8 mouse cellular contexts compared by ENCODE assay signal in the genomic region with DNA sequence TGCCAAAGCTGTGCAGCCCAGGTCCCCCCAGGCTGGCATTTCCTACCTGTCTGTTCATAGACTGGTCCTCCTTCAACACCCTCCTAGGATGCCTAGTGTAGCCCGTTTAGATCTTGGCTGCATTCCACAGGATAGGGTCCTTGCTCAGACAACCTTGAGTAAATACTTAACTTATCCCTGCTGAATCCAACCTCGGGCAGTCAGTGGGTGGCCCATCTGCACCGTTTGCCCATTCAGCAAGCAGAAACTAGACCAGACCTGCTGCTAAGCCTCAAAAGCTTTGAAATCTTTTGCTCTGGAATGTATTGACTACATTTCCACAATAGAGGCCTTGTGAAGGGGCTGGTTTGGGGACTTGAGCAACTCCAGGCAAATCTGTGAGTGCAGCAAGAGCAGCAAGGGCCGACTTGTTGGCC. TPM values are rescaled to one million over a fixed set of nuclear protein-coding genes. Genes with fewer than 3 reads are reported as not detected.
DNase-seq lines count a peak whose midpoint lies in the region; ATAC-seq lines count a peak whose summit lies in the region.

No protein-coding gene starts in this region.

- no peak for DNase-seq in liver, embryonic 11.5 days (ENCODE audit: low spot score)
- DNase-seq in embryo, embryonic 10.5 days (ENCODE audit: low spot score) = peak; percentile 44
- no peak for DNase-seq in right cerebral cortex, adult 2 months (ENCODE audit: low spot score in 2 of 2)
- no peak for DNase-seq in gastrocnemius, adult 8-10 months (ENCODE audit: low spot score in 2 of 2)
- no peak for DNase-seq in heart, postnatal 10 days

- H3K27ac ChIP-seq in liver, embryonic 15.5 days (replicated peaks) = 0 out of 2 replicates have a peak overlapping the region, but pooled peaks have one; percentile 6
- H3K27ac ChIP-seq in liver, embryonic 11.5 days (ENCODE audit: low read depth, low read length) = no peak overlapping the region; the same call in 1 of the 2 replicates
- no peak overlapping the region for H3K27ac ChIP-seq in forebrain, embryonic 16.5 days (ENCODE audit: low read length)
- peak overlapping the region; percentile 91 for H3K27ac ChIP-seq in limb, embryonic 12.5 days

- WGBS in liver, embryonic 15.5 days (ENCODE audit: insufficient replicate concordance) = 43% methylated on average over 4 of the region's 4 CpGs
- WGBS in liver, embryonic 11.5 days = 45% methylated on average over 4 of the region's 4 CpGs
- WGBS in forebrain, embryonic 16.5 days = 5% methylated on average over 4 of the region's 4 CpGs
- 18% methylated on average over 4 of the region's 4 CpGs for WGBS in limb, embryonic 12.5 days

- H3K36me3 ChIP-seq in liver, embryonic 15.5 days (replicated peaks) = no peaks in the 10 kb centered on the region
- H3K36me3 ChIP-seq in liver, embryonic 11.5 days (ENCODE audit: control insufficient read depth, insufficient read depth, low read length) = no peaks in the 10 kb centered on the region
- H3K36me3 ChIP-seq in forebrain, embryonic 16.5 days (ENCODE audit: control insufficient read depth, insufficient read depth) = no peaks in the 10 kb centered on the region
- no peaks in the 10 kb centered on the region for H3K36me3 ChIP-seq in limb, embryonic 12.5 days

- no peaks in the 10 kb centered on the region for H3K9me3 ChIP-seq in liver, embryonic 15.5 days (replicated peaks)
- no peaks in the 10 kb centered on the region for H3K9me3 ChIP-seq in liver, embryonic 11.5 days (ENCODE audit: control insufficient read depth, low read length)
- no peaks in the 10 kb centered on the region for H3K9me3 ChIP-seq in forebrain, embryonic 16.5 days (ENCODE audit: control insufficient read depth, low read length)
- H3K9me3 ChIP-seq in limb, embryonic 12.5 days = no peaks in the 10 kb centered on the region

- H3K4me1 ChIP-seq in liver, embryonic 15.5 days (replicated peaks) = peaks cover 25% of the 10 kb centered on the region
- no peaks in the 10 kb centered on the region for H3K4me1 ChIP-seq in liver, embryonic 11.5 days (replicated peaks; ENCODE audit: control insufficient read depth, insufficient read depth, low read length)
- peaks cover 10% of the 10 kb centered on the region; the same call in 1 of the 2 replicates for H3K4me1 ChIP-seq in forebrain, embryonic 16.5 days (replicated peaks; ENCODE audit: control insufficient read depth, insufficient read depth, low read length)
- H3K4me1 ChIP-seq in limb, embryonic 12.5 days (replicated peaks) = peaks cover 31% of the 10 kb centered on the region

- H3K4me3 ChIP-seq in liver, embryonic 15.5 days (replicated peaks) = no peak overlapping the region
- no peak overlapping the region for H3K4me3 ChIP-seq in liver, embryonic 11.5 days (ENCODE audit: low read depth, low read length)
- H3K4me3 ChIP-seq in forebrain, embryonic 16.5 days (replicated peaks; ENCODE audit: low read length) = no peak overlapping the region
- H3K4me3 ChIP-seq in limb, embryonic 12.5 days (replicated peaks) = no peak overlapping the region

- no peak for ATAC-seq in liver, embryonic 15.5 days (ENCODE audit: insufficient read depth)
- no peak for ATAC-seq in liver, embryonic 11.5 days (replicated peaks; ENCODE audit: low FRiP score)
- ATAC-seq in forebrain, embryonic 16.5 days = 0 out of 2 replicates have a peak, but pooled peaks have one; percentile 15
- ATAC-seq in limb, embryonic 12.5 days (ENCODE audit: insufficient number of reproducible peaks, insufficient read depth, low FRiP score, low TSS enrichment, low read depth) = peak; percentile 73

- H3K9ac ChIP-seq in liver, embryonic 15.5 days = no peak overlapping the region
- H3K9ac ChIP-seq in liver, embryonic 11.5 days (ENCODE audit: low read depth, low read length) = no peak overlapping the region
- H3K9ac ChIP-seq in forebrain, embryonic 16.5 days (replicated peaks; ENCODE audit: low read depth, low read length) = no peak overlapping the region
- H3K9ac ChIP-seq in limb, embryonic 12.5 days (replicated peaks) = no peak overlapping the region

- no peaks in the 10 kb centered on the region for H3K27me3 ChIP-seq in liver, embryonic 15.5 days
- H3K27me3 ChIP-seq in liver, embryonic 11.5 days (replicated peaks; ENCODE audit: control insufficient read depth, insufficient read depth, low read length) = no peaks in the 10 kb centered on the region
- no peaks in the 10 kb centered on the region for H3K27me3 ChIP-seq in forebrain, embryonic 16.5 days (replicated peaks; ENCODE audit: control insufficient read depth, insufficient read depth, low read length)
- H3K27me3 ChIP-seq in limb, embryonic 12.5 days = no peaks in the 10 kb centered on the region

- intact Hi-C loops in heart, postnatal 10 days (cut with DNase I) = no loop called here

- no peak overlapping the region for H3K4me2 ChIP-seq in liver, embryonic 15.5 days
- H3K4me2 ChIP-seq in liver, embryonic 11.5 days = no peak overlapping the region
- H3K4me2 ChIP-seq in forebrain, embryonic 16.5 days (ENCODE audit: low read length) = no peak overlapping the region
- H3K4me2 ChIP-seq in limb, embryonic 12.5 days = no peak overlapping the region

RNA-seq across cellular contexts. Expression of a gene that starts 23.2 kb away (rescaled TPM):
- polyA plus RNA-seq in liver, embryonic 15.5 days (2015; fragmentation: Nextera tagmentation; extraction: Ambion mirVana) = 42.3 and 46.7 TPM in 2 replicates
- 37.7 and 37.9 TPM in 2 replicates for polyA plus RNA-seq in liver, embryonic 11.5 days (2014; fragmentation: Nextera tagmentation; extraction: Ambion mirVana)
- polyA plus RNA-seq in forebrain, embryonic 16.5 days (2015; fragmentation: Nextera tagmentation; extraction: Ambion mirVana) = 35.6 and 40.1 TPM in 2 replicates
- polyA plus RNA-seq in limb, embryonic 12.5 days (2016; fragmentation: Nextera tagmentation; extraction: Ambion mirVana) = 62.9 and 63.3 TPM in 2 replicates
- 1 to 10 TPM; 1.6 to 4.9 (median 3.3) TPM for total RNA-seq in gastrocnemius, adult 8-10 months (2022)
- 10 to 100 TPM; 11.9 to 14.4 TPM for total RNA-seq in heart, postnatal 10 days (2021)

Comparison
In these comparisons a context has a peak if more than half of its experiments do, and no peak if none do; other contexts are left out.
1. H3K27ac ChIP-seq: peak in liver, embryonic 15.5 days (single experiment) and limb, embryonic 12.5 days (single experiment); none in liver, embryonic 11.5 days (single experiment) and forebrain, embryonic 16.5 days (single experiment).
2. ATAC-seq: peak in forebrain, embryonic 16.5 days (single experiment) and limb, embryonic 12.5 days (single experiment); none in liver, embryonic 15.5 days (single experiment) and liver, embryonic 11.5 days (single experiment).